Mouse (Mus musculus): ENCODE data around the gene Mdm1.
"Not testable (repeated sequence)": the region's sequence is repeated elsewhere in the genome, so short reads cannot be mapped to it uniquely, and the experiment has no call there.

Mdm1 gene

DNA sequence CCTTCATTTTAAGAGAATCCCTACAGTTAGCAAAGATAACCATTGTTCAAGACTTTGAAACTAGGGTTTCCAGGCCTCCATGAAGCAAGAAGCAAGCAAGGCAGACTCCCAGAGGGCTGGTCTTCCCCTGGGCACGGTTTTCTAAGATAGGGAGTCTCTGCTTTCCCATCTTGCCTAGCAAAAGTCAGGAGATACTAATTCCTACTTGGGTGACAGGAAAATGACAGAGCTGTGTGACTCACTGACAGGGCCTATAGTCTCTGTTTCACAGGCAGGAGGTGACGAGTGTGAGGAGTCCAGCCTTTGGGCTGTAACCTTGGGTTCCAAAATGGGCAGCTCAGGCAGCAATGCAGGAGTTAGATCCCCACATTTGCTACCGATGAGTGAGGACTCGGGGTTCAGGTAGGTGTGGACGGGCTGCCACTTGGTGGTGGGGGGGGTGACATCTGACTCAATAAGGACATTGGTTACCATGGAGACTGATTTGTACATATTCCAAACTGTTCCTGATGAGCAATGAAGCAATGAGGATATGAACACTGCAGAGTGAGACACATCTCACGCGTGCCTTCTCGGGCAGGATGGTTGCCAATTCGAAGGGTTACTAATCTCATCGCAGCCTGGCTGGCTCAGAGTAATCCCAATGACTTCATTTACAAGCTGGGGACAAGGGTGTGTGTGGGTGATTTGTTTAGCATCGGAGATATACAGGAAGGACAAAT lies 19.0 kb upstream of the Mdm1 start:
- DNase-seq (ENCODE audit: low spot score in 2 of 2): no peak

DNA sequence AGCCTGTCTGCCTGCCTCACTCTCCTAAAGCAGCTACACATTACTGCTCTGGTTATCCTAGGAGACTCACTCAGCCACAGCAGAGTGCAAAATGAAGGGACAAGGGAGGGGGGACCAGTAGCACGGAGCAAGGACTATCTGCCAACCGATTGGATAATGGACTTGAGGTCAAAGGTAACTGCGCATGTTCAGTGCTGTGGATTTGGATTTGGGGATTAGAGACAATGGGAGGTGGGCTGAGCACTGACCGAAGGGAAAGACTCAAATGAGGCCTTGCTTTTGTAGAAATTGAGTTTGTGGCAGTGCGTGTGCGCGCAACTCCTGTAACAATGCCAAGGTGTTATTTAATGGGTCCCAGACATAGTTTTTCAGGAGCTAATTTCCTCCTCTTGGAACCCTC lies 16.4 kb upstream of the Mdm1 start:
- no peak for DNase-seq (ENCODE audit: low spot score in 2 of 2)

DNA sequence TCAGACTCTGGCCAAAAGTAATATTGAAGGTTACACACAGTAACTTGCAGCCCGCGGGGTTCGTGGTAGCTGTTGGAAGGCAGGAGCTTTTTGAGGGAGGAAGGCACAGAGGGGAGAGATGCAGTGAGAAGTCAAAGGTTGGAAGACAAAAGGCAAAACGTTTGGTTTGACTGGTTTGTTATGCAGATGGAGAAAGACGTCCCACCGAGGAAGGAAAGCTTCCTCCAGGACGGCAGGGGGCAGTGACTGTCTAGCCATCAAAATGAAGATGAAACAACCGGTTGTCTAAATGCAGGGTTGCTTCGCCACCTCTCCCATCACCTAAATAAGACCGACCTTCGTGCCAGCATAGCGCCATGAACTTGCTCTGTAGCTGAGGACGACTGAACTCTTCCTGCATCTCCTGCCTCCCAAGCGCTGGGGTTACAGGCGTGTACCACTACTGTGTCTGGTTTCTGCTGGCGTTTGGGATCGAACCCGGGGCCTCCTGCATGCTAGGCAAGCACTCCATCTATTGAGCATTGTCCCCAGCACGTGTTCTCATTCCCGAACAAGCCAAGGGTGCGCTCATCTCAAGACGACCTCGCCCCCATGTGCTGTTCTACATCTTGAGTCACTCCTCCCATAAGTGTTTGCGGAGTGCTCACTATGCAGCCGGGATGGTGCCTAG lies 15.7 kb upstream of the Mdm1 start:
- DNase-seq (ENCODE audit: low spot score in 2 of 2): no peak

- DNase-seq (ENCODE audit: low spot score in 2 of 2): no peak
Measured at GRCm38 (mm10) chr10:118129001-118129682, 12.5 kb upstream of the Mdm1 start.

- no peak for DNase-seq (ENCODE audit: low spot score in 2 of 2)
Measured at GRCm38 (mm10) chr10:118130016-118130415, 11.6 kb upstream of the Mdm1 start.

DNA sequence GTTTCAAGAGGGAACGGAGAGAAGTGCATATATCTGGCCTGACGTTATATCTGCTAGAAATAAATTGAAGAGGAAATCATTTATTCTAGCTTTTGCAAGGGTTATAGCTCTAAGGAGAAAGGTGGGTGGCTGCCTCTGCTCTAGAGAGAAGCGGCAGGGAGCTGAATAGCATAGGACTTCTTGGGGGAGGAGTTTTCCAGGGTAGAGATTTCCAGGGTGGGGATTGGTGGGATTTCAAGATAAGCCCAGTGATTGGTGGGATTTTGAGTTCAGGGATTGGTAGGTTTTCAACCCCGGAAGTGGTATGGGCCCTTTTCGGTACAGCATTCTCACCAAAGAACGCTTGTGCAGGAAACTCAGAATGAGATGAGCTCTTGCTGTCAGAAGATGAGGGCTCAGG lies 8.6 kb upstream of the Mdm1 start:
- DNase-seq (ENCODE audit: low spot score in 2 of 2): no peak

- DNase-seq (ENCODE audit: low spot score in 2 of 2): no peak
Measured at GRCm38 (mm10) chr10:118138508-118138907, 3.1 kb upstream of the Mdm1 start.

- DNase-seq (ENCODE audit: low spot score in 2 of 2): no peak
Measured at GRCm38 (mm10) chr10:118139837-118140570, 1.6 kb upstream of the Mdm1 start.

GRCm38 (mm10) chr10:118141884-118142801 lies 532 bp downstream of the Mdm1 start:
- DNase-seq (ENCODE audit: low spot score in 2 of 2): no peak

- DNase-seq (ENCODE audit: low spot score in 2 of 2): no peak
Measured at GRCm38 (mm10) chr10:118149381-118149780, 7.8 kb downstream of the Mdm1 start.

GRCm38 (mm10) chr10:118150866-118151265 lies 9.3 kb downstream of the Mdm1 start:
- no peak for DNase-seq (ENCODE audit: low spot score in 2 of 2)

DNA sequence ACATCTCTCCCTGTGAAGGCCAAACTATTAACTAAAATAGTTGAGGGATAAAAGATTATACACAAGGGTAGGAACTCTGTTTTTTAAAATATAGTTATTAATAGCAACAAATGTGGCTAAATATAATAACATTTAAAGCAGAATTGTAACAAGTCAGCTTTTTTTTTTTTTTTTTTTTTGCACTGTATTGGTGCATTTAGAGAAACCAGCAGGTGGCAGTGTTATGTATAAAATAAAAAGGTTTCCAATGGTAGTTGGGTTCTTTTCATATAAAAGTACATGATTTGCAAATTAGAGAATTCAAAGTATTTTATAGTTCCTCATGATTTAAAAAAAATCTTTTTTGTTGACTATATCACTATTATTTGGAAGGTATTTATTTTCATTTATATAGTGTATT lies 14.3 kb downstream of the Mdm1 start:
- no peak for DNase-seq (ENCODE audit: low spot score in 2 of 2)

DNA sequence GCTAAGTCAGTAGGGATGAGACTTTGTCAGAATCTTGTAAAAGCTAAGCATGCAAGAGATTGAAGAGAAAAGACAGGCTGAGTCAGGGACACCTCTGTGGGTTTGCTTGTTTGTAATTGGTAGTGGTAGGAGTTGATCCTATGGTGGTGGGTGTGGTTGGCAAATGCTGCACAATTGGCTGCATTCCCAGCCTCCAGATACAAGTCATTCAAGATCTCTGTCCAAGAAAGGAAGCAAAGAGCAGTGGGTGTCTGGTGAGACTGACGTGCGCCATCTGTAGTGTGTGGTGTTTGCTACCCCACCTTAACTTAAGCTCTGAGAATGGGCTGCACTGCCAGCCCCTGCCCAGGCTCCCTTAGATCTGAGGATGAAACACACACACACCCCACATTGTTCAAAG lies 19.5 kb downstream of the Mdm1 start:
- DNase-seq (ENCODE audit: low spot score in 2 of 2): no peak

GRCm38 (mm10) chr10:118169212-118169611 lies 27.6 kb downstream of the Mdm1 start:
- no peak for DNase-seq (ENCODE audit: low spot score in 2 of 2)

GRCm38 (mm10) chr10:118172416-118172815 lies 30.8 kb downstream of the Mdm1 start:
- no peak for DNase-seq (ENCODE audit: low spot score in 2 of 2)

- DNase-seq (ENCODE audit: low spot score in 2 of 2): no peak
Measured at GRCm38 (mm10) chr10:118172876-118173275, 31.3 kb downstream of the Mdm1 start.

GRCm38 (mm10) chr10:118175542-118175941 lies 33.9 kb downstream of the Mdm1 start:
- not testable (repeated sequence) for DNase-seq (ENCODE audit: low spot score in 2 of 2)

GRCm38 (mm10) chr10:118178735-118179151 lies 37.1 kb downstream of the Mdm1 start:
- DNase-seq (ENCODE audit: low spot score in 2 of 2): no peak

- DNase-seq (ENCODE audit: low spot score in 2 of 2): no peak
Measured at GRCm38 (mm10) chr10:118179265-118179664, 37.7 kb downstream of the Mdm1 start.

DNA sequence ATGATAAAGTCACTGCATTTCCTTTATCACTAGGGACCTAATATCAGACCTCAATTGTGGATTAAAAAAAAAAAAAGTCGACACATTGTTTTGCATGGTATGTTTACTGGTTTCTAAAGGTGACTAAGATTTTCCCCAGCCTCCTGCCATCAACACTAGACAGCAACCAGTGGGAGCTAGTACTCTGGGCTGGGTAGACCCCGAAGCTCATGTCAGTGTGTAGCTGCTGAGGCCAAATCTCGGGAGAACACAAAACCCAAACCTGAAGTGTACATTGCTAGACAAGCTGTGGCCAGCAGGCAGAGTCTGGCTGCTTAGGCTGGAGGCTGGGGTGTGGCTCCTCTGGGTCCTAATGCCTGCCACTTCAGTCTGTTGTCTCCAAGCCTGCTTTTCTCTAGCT lies 53.5 kb downstream of the Mdm1 start:
- not testable (repeated sequence) for DNase-seq (ENCODE audit: low spot score in 2 of 2)

DNA sequence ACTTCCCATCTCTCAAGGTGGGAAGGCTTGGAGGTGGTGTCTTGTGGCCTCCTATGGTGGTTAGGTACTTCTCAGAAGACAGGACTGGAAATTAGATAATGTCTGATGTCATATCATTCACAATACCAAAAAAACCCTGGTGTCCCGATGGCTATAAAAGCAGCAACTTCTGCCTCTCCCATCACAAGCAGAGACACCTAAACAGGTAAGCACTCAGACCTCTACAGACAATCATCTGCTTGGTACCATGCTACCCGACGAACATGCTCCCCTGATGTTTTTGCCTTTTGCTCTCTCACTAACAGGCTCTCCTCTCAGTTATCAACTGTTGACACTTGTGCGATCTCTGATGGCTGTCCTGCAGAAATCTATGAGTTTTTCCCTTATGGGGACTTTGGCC lies 63.0 kb downstream of the Mdm1 start, which contains the start of gene Il22:
Il22 (plus strand) TSS at position 301 of the 400 bp plus-strand sequence.
- DNase-seq (ENCODE audit: low spot score in 2 of 2): no peak
